Mouse (Mus musculus) small intestine, adult 2 months (tissue): ENCODE measurements around the gene H2-T24.

Source experiments
- CTCF ChIP-seq: fragments of 200-500 bp; IDR thresholded peaks from 2 replicates; pipeline ENCODE4 v1.5.1; 2012; ENCODE audit warnings: low read depth, mild to moderate bottlenecking, control low read depth, inconsistent platforms, low read length, moderate library complexity, mixed read lengths; ENCODE audit not compliant: insufficient replicate concordance, insufficient read length; ENCODE audit errors: extremely low read depth
- POLR2A ChIP-seq: fragments of 200-500 bp; IDR thresholded peaks from 2 replicates; pipeline ENCODE4 v1.6.1; 2012; ENCODE audit warnings: low read depth, mild to moderate bottlenecking, control low read depth, inconsistent platforms, low read length, moderate library complexity

DNA sequence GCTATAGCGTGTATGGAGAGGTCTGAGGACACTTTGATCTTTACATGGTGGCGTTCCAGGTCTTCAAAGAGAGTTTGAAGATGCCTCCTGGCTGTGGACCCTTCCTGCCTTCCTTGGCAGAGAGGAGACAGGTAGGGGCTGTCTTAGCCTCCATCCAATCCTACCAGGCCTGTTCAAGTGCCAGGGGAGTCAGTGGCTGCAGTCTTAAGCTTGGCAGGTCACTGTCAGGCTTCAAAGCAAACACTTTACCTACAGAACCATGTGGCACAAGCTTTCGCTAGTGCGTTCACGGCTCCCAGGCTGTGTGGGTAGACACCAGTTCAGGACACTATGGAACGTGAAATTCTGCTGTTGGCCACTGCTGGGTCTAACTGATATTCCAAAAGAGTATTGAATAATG lies 2.6 kb upstream of the H2-T24 start:
- TF ChIP-seq POLR2A (no peak), CTCF (no peak)
